Mouse (Mus musculus): Measurements from ENCODE around the gene Aloxe3.

DNA sequence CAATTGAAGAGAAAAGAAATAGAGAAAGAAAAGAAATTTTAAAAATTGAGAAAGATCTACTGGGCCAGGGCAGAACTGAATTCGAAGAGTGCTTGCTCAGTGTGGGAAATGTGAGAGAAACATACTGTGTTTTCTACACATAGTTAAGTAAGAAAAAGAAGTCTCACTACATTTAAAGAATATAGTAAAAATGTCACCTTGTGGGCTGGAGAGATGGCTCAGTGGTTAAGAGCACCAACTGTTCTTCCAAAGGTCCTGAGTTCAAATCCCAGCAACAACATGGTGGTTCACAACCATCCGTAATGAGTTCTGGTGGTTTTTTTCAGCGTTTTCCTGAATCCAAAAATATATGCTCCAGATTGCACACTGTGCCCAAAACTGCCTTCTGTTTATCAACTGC is 52.8 kb downstream of the Aloxe3 start:
- TF ChIP-seq CTCF (IDR thresholded peaks at IDR 0.05; ENCODE audit: borderline replicate concordance, insufficient read depth, low read depth, low read length) (no peak), POLR2A (IDR thresholded peaks at IDR 0.05; ENCODE audit: borderline replicate concordance, insufficient read depth, low read length) (no peak)

Data from cerebellum, adult 2 months (tissue).